Mouse (Mus musculus) limb, embryonic 14.5 days (tissue): ENCODE results near the gene Ly6g6c. TPM values are rescaled to one million over a fixed set of nuclear protein-coding genes. Genes with fewer than 3 reads are reported as not detected.

Experiments
- ATAC-seq: fragments of 200-750 bp; cut with Nextera tagmentation; 2 replicates; pipeline ENCODE4 v1.8.0; 2017; ENCODE audit warnings: low read depth, moderate number of reproducible peaks, moderate TSS enrichment; ENCODE audit not compliant: low FRiP score
- DNase-seq: peaks from one replicate; pipeline ENCODE4 v3.0.0-alpha.2; 2015; ENCODE audit warnings: low spot score
- H3K27ac ChIP-seq: fragments of 300-500 bp; sonication (generic); replicated peaks from 2 replicates; pipeline ENCODE4 v1.5.1; 2014; ENCODE audit warnings: low read depth, mild to moderate bottlenecking, low read length, moderate library complexity, mixed read lengths
- H3K27me3 ChIP-seq: fragments of 300-500 bp; sonication (generic); 2 replicates; pipeline ENCODE4 v1.6.1; 2014; ENCODE audit warnings: low read length, mixed read lengths; ENCODE audit not compliant: control insufficient read depth, insufficient read depth
- H3K36me3 ChIP-seq: fragments of 300-500 bp; sonication (generic); 2 replicates; pipeline ENCODE4 v1.6.1; 2014; ENCODE audit warnings: mild to moderate bottlenecking, low read length, moderate library complexity, mixed read lengths; ENCODE audit not compliant: control insufficient read depth, insufficient read depth
- H3K4me1 ChIP-seq: fragments of 300-500 bp; sonication (generic); 2 replicates; pipeline ENCODE4 v1.6.1; 2014; ENCODE audit warnings: antibody characterized with exemption, low read length, mixed read lengths; ENCODE audit not compliant: control insufficient read depth, insufficient read depth
- H3K4me2 ChIP-seq: fragments of 300-500 bp; sonication (generic); replicated peaks from 2 replicates; pipeline ENCODE4 v1.6.1; 2014; ENCODE audit warnings: low read depth, mild to moderate bottlenecking, low read length, moderate library complexity; ENCODE audit not compliant: severe bottlenecking
- H3K4me3 ChIP-seq: fragments of 300-500 bp; sonication (generic); replicated peaks from 2 replicates; pipeline ENCODE4 v1.5.1; 2014; ENCODE audit warnings: low read length
- H3K9ac ChIP-seq: fragments of 300-500 bp; sonication (generic); 2 replicates; pipeline ENCODE4 v1.6.1; 2014; ENCODE audit warnings: mild to moderate bottlenecking, low read depth, low read length, moderate library complexity; ENCODE audit not compliant: severe bottlenecking
- H3K9me3 ChIP-seq: fragments of 300-500 bp; sonication (generic); 2 replicates; pipeline ENCODE4 v1.6.1; 2016; ENCODE audit warnings: low read length; ENCODE audit not compliant: control insufficient read depth
- POLR2A ChIP-seq: fragments of 200-500 bp; IDR thresholded peaks from 2 replicates; pipeline ENCODE4 v1.8.0; 2012; ENCODE audit warnings: inconsistent platforms, mild to moderate bottlenecking, moderate library complexity, borderline replicate concordance; ENCODE audit not compliant: insufficient read depth, insufficient read length; ENCODE audit errors: extremely low read depth
- WGBS: fragments of 180-500 bp; shearing (Covaris S2); extraction: QIAGEN DNeasy Blood & Tissue Kit; methylation state at CpG from one replicate; pipeline ENCODE4 v1.1.7; 2014; 5-methylcytosine and 5-hydroxymethylcytosine counted together
- polyA plus RNA-seq, 2 experiments: library from polyadenylated mRNA; depleted of rRNA in 1 of 2; stranded (reverse) in 1 of 2; unstranded in 1 of 2; fragments of >200 nt; fragmentation: Nextera tagmentation in 1 of 2; extraction: Ambion mirVana in 1 of 2; gene quantifications; 2 replicates each; pipeline versions ENCODE4 v1.2.1 to v1.2.3; 2012 to 2014

Ly6g6c gene
- polyA plus RNA-seq, 2 experiments, result 5.5 to 22.3 TPM

GRCm38 (mm10) chr17:35064378-35064877 lies 760 bp upstream of the Ly6g6c start:
- H3K4me3 ChIP-seq, result peak overlapping the region; percentile 25; the same call in 1 of the 2 replicates
- 26% methylated on average over 10 of the region's 10 CpGs for WGBS
- H3K4me2 ChIP-seq, result peak overlapping the region; percentile 56
- no peaks in the 10 kb centered on the region for H3K9me3 ChIP-seq
- H3K9ac ChIP-seq, result 0 out of 2 replicates have a peak overlapping the region, but pooled peaks have one; percentile 25
- ATAC-seq, result no peak
- peaks cover 23% of the 10 kb centered on the region for H3K27me3 ChIP-seq
- peaks cover 32% of the 10 kb centered on the region for H3K36me3 ChIP-seq
- no peak for DNase-seq
- H3K27ac ChIP-seq, result 0 out of 2 replicates have a peak overlapping the region, but pooled peaks have one; percentile 20
- H3K4me1 ChIP-seq, result peaks cover 27% of the 10 kb centered on the region
- no peak for TF ChIP-seq POLR2A

DNA sequence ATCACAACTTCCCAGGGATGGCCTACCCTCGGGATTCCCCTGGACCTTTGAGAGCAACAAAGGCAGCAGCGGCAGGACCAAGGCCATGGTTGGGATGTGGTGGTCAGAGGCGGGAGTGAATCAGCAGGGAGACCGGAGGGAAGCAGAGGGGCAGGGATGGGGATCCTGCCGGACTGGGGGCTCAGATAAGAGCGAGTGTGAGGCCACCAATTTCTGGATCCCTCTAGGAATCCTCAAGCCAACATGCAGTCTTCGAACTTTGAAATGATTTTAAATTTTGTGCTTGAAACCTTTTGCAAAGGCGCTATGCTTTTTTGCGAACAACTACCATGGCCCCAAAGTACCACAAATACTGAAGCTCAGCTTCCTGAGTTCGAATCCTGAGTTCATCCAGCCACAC lies 896 bp downstream of the Ly6g6c start, which contains the start of gene Mpig6b:
Gene Mpig6b (minus strand): TSS at position 101 of the 400 bp plus-strand sequence.
- TF ChIP-seq POLR2A, result no peak
- Histone ChIP-seq H3K9ac (peak within 1 kb of the TSS; percentile 25), H3K4me1 (peaks cover 15% of the 10 kb centered on the region), H3K27me3 (peaks cover 23% of the 10 kb centered on the region), H3K9me3 (no peaks in the 10 kb centered on the region), H3K4me3 (peak within 1 kb of the TSS; percentile 25), H3K4me2 (peak within 1 kb of the TSS; percentile 56), H3K36me3 (peaks cover 22% of the 10 kb centered on the region), H3K27ac (peak within 1 kb of the TSS; percentile 20; the same call in 1 of the 2 replicates)
- DNase-seq, result no peak
- 51% methylated on average over 10 of the region's 10 CpGs for WGBS
- ATAC-seq, result no peak

DNA sequence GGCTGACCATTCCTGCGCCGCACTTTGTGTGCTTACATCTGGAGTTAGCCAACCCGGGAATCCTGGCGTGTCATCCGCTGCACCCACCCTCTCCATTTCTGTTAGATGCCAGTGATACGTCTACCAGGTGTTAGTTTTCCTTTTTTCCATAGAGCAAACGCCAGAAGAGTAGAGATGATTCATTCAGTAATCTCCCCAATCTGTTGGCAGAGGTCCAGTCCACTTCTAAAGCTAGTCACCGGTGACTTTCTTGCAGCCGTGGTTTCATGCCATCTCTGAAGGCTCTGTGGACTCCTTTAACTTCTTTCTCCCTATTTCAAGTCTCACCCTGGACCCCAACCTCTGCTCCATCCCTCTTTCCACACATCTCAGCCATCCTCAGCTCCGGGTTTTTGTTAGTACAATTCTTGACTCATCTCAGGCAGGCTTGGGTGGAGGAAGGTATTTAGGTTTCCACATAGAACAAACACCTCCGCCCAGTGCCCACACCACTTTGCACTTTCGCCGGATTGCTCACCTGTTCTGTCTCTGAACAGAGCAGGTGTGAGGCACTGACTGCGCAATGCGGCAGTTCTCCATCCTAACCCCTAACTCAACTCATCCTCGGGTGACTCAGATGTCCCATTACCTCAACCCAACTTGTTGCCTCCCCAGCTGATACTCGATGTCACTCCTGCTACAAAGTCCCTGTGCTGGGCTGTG lies 3.2 kb downstream of the Ly6g6c start:
- ATAC-seq (no peak), DNase-seq (no peak)
- Histone ChIP-seq H3K36me3 (peaks cover under 1% of the 10 kb centered on the region), H3K4me2 (no peak overlapping the region), H3K9ac (no peak overlapping the region), H3K27me3 (peaks cover 23% of the 10 kb centered on the region), H3K4me1 (peaks cover 15% of the 10 kb centered on the region), H3K9me3 (no peaks in the 10 kb centered on the region), H3K4me3 (no peak overlapping the region), H3K27ac (no peak overlapping the region)
- 78% methylated on average over 17 of the region's 17 CpGs for WGBS
- no peak for TF ChIP-seq POLR2A

- H3K4me2 ChIP-seq, result no peak overlapping the region
- TF ChIP-seq POLR2A, result no peak
- no peak for DNase-seq
- ATAC-seq, result no peak
- H3K27me3 ChIP-seq, result peaks cover 14% of the 10 kb centered on the region
- no peak overlapping the region for H3K4me3 ChIP-seq
- H3K36me3 ChIP-seq, result no peaks in the 10 kb centered on the region
- WGBS, result 66% methylated on average over 6 of the region's 6 CpGs
- H3K4me1 ChIP-seq, result peaks cover 3% of the 10 kb centered on the region; the same call in 1 of the 2 replicates
- H3K9me3 ChIP-seq, result no peaks in the 10 kb centered on the region
- no peak overlapping the region for H3K27ac ChIP-seq
- H3K9ac ChIP-seq, result no peak overlapping the region
These were observed 5.5 kb downstream of the Ly6g6c start for GRCm38 (mm10) chr17:35070556-35071229.

DNA sequence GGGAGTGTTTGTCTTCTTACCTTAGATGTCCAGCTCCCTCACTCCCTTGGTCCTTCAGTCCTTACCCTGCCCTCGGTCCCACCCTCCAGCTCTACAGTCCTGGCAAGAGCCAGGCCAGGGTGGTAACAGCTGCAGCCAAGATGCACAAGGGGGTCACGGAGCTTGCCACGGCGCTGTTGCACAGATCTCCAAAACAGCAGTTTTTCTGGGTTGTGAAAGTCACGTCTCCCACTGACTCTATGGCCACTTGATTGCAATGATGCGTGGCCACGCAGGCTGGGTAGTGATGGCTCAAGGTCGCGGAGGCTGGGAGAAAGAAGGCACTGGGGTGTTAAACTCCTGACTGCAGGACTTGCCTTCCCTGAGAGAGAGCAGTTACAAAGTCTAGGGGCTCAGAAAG lies 6.3 kb downstream of the Ly6g6c start:
- no peaks in the 10 kb centered on the region for H3K9me3 ChIP-seq
- no peak overlapping the region for H3K27ac ChIP-seq
- no peak overlapping the region for H3K9ac ChIP-seq
- ATAC-seq (no peak), DNase-seq (no peak)
- TF ChIP-seq POLR2A, result no peak
- no peaks in the 10 kb centered on the region for H3K36me3 ChIP-seq
- H3K4me3 ChIP-seq, result no peak overlapping the region
- H3K4me1 ChIP-seq, result peaks cover 3% of the 10 kb centered on the region; the same call in 1 of the 2 replicates
- no peak overlapping the region for H3K4me2 ChIP-seq
- peaks cover 7% of the 10 kb centered on the region for H3K27me3 ChIP-seq
- 71% methylated on average over 9 of the region's 9 CpGs for WGBS
